Mouse (Mus musculus): ENCODE measurements at regions not wholly inside any gene's neighbourhood (a gene's known extent, or its start where the extent isn't known, plus 50 kb on each side); places are given as distances from the start of the nearest gene placed in this dataset.

DNA sequence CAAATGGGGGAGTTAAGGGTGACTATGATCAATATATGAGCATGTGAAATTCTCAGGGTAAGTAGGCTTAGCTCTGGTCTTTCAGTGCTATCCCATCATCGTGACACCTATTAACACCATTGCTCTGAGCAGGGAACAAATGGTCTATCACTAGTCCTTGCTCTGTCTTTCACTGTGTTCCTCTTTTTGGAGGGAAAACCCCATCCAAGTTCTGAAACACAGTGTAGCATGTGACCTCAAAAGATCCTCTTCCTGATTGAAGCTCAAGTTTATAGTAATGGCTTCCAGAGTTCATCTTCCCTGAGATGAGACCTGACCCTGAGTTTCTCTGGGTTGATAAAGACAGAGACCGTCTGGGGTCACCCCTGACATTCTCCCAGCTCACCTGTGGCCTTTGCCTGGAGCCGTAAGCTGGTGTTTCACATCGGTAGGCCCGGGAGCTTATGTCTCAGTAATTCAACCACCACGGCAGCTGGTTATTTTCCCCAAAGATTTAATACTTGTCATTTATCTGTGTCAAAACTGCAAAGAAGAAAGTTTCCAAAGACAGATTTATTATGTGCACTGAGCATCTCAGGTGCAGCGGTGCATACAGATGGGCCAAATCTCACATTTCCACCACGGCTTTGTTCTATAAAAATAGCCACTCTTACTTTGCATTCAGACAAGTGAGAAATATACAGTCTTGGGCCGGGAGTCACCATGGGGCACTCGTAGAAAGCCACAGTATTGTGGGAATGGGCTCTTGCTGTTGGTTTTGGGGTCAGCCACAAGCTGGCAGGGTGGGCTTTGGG, 290.7 kb upstream of the Eif4g2 start:
- H3K27ac ChIP-seq (ENCODE audit: insufficient read depth, low read depth, low read length): no peak overlapping the region
- no peak overlapping the region for H3K4me3 ChIP-seq (ENCODE audit: insufficient read depth, low read length)
- H3K4me1 ChIP-seq (ENCODE audit: control insufficient read depth, insufficient read depth, low read length): peaks cover 11% of the 10 kb centered on the region; the same call in 1 of the 2 replicates
- no peak for TF ChIP-seq CTCF (IDR thresholded peaks at IDR 0.05; ENCODE audit: low read depth, low read length)

DNA sequence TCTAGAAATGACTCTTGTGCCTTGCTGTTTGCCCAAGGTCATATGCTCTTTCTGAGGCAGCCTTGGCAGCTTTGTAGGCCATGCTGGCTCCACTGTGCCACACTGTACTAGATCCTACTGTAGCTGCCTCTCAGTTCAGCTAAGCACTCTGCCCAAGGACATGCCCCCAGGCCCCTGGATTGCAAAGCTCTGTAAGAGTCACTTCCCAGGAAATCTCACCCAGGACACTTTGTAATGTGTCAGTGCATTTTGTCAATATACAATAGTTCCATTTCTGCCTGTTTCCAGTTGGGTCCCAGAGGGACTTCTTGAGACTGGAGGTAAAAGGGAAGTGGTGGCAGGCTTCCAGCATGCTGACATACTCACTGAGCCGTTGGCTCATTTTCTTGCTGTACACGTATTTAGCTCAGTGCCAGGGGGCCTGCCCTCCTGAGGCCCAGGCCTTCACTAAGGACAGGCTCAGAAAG, 287.6 kb upstream of the Eif4g2 start:
- Histone ChIP-seq H3K4me1 (ENCODE audit: control insufficient read depth, insufficient read depth, low read length) (peaks cover 11% of the 10 kb centered on the region; the same call in 1 of the 2 replicates), H3K27ac (ENCODE audit: insufficient read depth, low read depth, low read length) (no peak overlapping the region)
- no peak for TF ChIP-seq POLR2A (IDR thresholded peaks at IDR 0.05; ENCODE audit: borderline replicate concordance, low read depth, low read length)
- TF ChIP-seq CTCF (IDR thresholded peaks at IDR 0.05; ENCODE audit: low read depth, low read length): no peak

DNA sequence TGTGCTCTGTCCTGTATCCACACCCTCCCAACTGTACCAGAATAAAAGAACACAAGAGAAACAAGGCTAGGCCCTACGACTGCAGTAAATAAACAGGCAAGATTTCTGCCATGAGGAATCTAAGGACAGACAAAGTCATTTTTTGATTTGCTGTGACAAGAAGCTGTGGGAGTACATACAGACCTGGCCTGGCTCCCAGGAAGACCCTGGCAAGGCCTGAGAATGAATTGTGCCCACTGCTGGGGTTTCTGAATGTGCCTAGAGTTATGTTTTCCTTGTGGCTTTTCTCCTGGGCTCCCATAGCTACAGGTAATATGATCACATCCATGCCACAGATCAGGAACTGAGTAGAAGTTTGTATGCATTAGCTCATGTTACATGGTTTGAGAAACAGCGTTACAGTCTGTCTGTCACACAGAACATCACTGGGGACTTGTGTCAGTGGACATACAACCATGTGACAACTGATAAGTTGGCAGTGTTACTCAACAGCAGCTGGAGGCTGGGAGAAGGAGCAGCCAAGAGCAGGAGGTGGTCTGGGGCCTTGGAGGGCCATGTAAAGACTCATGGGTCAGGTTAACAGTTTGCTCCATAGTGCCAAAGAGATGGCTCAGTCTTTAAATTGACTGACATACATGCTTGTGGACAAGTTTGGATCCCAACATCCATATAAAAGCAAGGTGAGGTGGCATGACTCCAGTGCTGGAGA, 285.6 kb upstream of the Eif4g2 start:
- Histone ChIP-seq H3K4me1 (ENCODE audit: control insufficient read depth, insufficient read depth, low read length) (peaks cover 11% of the 10 kb centered on the region; the same call in 1 of the 2 replicates), H3K4me3 (ENCODE audit: insufficient read depth, low read length) (no peak overlapping the region), H3K27ac (ENCODE audit: insufficient read depth, low read depth, low read length) (no peak overlapping the region)
- TF ChIP-seq CTCF (IDR thresholded peaks at IDR 0.05; ENCODE audit: low read depth, low read length): no peak
- no peak for TF ChIP-seq POLR2A (IDR thresholded peaks at IDR 0.05; ENCODE audit: borderline replicate concordance, low read depth, low read length)

More for the DNA sequence above, 287.6 kb upstream of the Eif4g2 start:
- no peak overlapping the region for H3K4me3 ChIP-seq (ENCODE audit: insufficient read depth, low read length)

DNA sequence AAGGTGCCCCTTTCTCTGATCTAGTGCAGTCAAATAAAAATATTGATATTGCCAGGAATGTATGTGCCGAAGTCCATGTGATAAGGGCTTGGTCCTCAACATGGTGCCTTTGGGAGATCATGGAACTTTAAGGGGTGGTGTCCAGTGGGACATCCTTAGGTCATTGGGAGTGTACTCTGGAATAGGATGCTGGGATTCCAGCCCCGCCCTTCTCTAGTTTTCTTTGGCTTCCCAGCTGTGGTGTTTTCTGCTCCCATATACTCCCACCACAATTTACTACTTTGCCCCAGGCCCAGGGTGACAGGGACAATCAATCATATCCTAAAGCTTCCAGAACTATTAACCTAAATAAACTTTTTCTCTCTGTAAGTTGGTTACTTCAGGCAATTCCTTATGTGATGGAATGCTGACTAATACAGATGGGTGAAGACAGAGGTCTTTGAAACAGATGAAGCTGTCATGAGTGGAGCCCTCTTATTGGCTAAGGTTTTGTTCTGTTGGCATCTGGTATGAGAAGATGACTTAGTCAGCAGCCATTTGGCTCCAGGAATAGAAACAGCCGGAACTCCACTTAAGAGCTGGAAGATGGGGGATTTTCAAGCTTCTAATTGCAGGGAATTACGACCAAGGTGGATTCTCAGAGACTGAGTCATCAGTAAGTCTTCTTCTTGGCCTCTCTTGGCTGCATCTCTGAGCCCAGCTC, 284.3 kb upstream of the Eif4g2 start:
- H3K4me1 ChIP-seq (ENCODE audit: control insufficient read depth, insufficient read depth, low read length): peaks cover 7% of the 10 kb centered on the region; the same call in 1 of the 2 replicates
- no peak overlapping the region for H3K4me3 ChIP-seq (ENCODE audit: insufficient read depth, low read length)
- no peak for TF ChIP-seq CTCF (IDR thresholded peaks at IDR 0.05; ENCODE audit: low read depth, low read length)
- no peak for TF ChIP-seq POLR2A (IDR thresholded peaks at IDR 0.05; ENCODE audit: borderline replicate concordance, low read depth, low read length)
- H3K27ac ChIP-seq (ENCODE audit: insufficient read depth, low read depth, low read length): no peak overlapping the region

DNA sequence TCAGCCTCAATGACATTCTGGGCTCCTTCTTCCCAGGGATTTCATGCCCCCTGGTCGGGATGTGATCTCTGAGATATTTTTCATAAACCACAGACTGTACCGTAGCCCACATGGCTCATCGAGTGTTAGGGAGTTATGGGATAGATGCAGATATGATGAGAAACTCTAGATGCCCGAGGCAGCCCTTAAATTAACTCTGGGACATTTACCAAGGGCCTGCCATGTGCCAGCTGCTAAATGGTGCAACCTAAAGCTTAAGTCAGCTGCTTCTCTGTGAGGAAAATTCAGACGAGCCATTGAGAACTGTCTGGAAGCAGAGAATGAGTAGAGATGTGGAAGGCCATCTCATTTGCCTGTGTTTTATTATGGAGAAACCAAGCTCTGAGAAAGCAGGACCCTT, 282.6 kb upstream of the Eif4g2 start:
- Histone ChIP-seq H3K27ac (ENCODE audit: insufficient read depth, low read depth, low read length) (no peak overlapping the region), H3K4me1 (ENCODE audit: control insufficient read depth, insufficient read depth, low read length) (no peaks in the 10 kb centered on the region), H3K4me3 (ENCODE audit: insufficient read depth, low read length) (no peak overlapping the region)
- TF ChIP-seq POLR2A (IDR thresholded peaks at IDR 0.05; ENCODE audit: borderline replicate concordance, low read depth, low read length): no peak
- TF ChIP-seq CTCF (IDR thresholded peaks at IDR 0.05; ENCODE audit: low read depth, low read length): no peak

DNA sequence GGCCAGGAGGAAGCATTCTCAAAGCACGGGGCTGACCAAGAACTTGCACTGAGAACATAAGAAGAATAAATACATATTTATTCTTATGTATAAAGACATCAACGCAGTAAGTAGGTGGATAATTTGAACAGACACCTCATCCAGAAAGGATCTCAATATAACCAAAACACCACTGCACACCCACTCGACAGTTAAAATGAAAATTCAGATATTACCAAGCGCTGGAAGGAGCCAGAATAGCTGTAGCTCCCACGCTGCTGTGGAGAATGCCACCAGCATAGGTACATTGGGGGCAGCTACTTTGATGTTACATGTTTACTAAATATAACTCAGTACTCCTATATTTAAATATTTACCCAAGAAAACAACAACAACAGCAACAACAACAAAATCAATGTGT, 280.4 kb upstream of the Eif4g2 start:
- no peak for TF ChIP-seq POLR2A (IDR thresholded peaks at IDR 0.05; ENCODE audit: borderline replicate concordance, low read depth, low read length)
- no peak for TF ChIP-seq CTCF (IDR thresholded peaks at IDR 0.05; ENCODE audit: low read depth, low read length)
- no peak overlapping the region for H3K27ac ChIP-seq (ENCODE audit: insufficient read depth, low read depth, low read length)
- no peak overlapping the region for H3K4me3 ChIP-seq (ENCODE audit: insufficient read depth, low read length)
- H3K4me1 ChIP-seq (ENCODE audit: control insufficient read depth, insufficient read depth, low read length): no peaks in the 10 kb centered on the region

DNA sequence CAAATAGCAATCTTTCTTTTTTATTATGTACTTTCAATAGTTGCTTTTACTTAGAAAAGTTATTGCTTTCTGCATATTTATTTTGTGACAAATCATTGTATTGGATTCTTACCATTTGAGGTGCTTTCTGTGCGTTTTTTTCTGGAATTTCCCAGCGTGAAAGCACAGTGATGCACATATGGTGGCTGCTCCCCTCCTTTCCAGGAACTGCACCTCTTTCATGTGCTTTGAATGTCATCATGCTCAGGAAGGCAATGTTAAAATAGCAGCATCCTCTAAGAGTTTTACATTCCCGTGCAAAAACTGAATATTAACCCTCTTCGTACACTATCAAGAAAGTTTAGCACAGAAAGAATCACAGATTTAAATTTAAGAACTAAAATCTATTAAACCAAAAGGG, 279.8 kb upstream of the Eif4g2 start:
- TF ChIP-seq CTCF (IDR thresholded peaks at IDR 0.05; ENCODE audit: low read depth, low read length): no peak
- no peak for TF ChIP-seq POLR2A (IDR thresholded peaks at IDR 0.05; ENCODE audit: borderline replicate concordance, low read depth, low read length)
- no peak overlapping the region for H3K4me3 ChIP-seq (ENCODE audit: insufficient read depth, low read length)
- no peaks in the 10 kb centered on the region for H3K4me1 ChIP-seq (ENCODE audit: control insufficient read depth, insufficient read depth, low read length)
- no peak overlapping the region for H3K27ac ChIP-seq (ENCODE audit: insufficient read depth, low read depth, low read length)

DNA sequence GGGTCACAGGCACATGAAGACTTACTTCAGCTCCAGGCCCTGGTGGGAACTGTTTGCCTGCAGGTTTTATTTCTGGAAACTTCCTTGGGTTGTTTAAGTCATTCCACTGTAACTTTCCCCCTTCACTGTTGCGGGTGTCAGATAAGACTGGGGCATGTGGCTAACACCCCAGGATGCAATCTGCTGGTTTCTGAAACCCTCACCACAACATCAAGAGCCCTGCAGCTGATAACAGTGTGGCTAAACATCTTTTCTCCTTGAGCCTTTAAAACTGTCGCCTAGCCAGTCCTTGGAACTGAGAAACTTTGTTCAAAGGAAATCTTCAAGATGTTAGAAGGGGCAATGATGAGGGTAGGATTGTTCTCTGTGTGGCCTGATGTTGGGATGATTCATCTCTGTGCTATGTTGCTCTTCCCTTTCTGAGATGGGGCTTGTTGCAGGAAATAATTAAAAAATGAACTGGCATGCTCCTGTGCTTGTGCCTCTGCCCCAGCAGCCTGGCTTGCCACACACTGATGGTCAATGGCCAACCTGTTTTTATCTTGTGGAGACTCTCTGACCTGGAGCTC, 272.3 kb upstream of the Eif4g2 start:
- Histone ChIP-seq H3K4me1 (ENCODE audit: control insufficient read depth, insufficient read depth, low read length) (no peaks in the 10 kb centered on the region), H3K4me3 (ENCODE audit: insufficient read depth, low read length) (no peak overlapping the region), H3K27ac (ENCODE audit: insufficient read depth, low read depth, low read length) (no peak overlapping the region)
- TF ChIP-seq CTCF (IDR thresholded peaks at IDR 0.05; ENCODE audit: low read depth, low read length) (no peak), POLR2A (IDR thresholded peaks at IDR 0.05; ENCODE audit: borderline replicate concordance, low read depth, low read length) (no peak)

DNA sequence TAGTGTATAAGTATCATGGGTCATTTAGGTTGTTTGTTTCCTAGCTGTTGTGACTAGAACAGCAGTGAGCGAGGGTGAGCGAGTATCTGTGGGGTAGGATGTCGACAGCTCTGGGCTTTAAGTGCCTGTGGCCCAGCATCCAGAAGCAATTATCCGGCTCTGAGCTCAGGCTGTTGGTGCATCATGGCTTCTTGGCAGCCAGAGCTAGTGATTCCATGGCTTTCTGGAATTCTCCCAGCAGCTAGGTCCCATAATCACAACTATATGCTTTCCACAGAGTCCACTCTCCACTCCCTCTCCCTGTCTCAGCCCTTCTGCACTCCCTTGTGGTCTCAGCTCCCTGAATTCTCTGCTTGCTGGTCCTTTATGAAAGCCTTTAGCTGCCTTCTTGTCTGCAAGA, 271.2 kb upstream of the Eif4g2 start:
- H3K4me3 ChIP-seq (ENCODE audit: insufficient read depth, low read length): no peak overlapping the region
- no peaks in the 10 kb centered on the region for H3K4me1 ChIP-seq (ENCODE audit: control insufficient read depth, insufficient read depth, low read length)
- no peak overlapping the region for H3K27ac ChIP-seq (ENCODE audit: insufficient read depth, low read depth, low read length)
- TF ChIP-seq POLR2A (IDR thresholded peaks at IDR 0.05; ENCODE audit: borderline replicate concordance, low read depth, low read length) (no peak), CTCF (IDR thresholded peaks at IDR 0.05; ENCODE audit: low read depth, low read length) (no peak)
